Mouse (Mus musculus) heart, adult 2 months (tissue): Measurements from ENCODE around the gene Selenov. TPM values are rescaled to one million over a fixed set of nuclear protein-coding genes. Genes with fewer than 3 reads are reported as not detected.
"Not testable (repeated sequence)": the region's sequence is repeated elsewhere in the genome, so short reads cannot be mapped to it uniquely, and the experiment has no call there.

Experiments
- DNase-seq, 2 experiments: peaks; one replicate each; pipeline ENCODE4 v3.0.0; 2021
- H3K27ac ChIP-seq: fragments of 200-600 bp; 2 replicates; pipeline ENCODE4 v1.8.1; 2022
- H3K27me3 ChIP-seq: fragments of 200-500 bp; 2 replicates; pipeline ENCODE4 v1.6.1; 2012; ENCODE audit warnings: mild to moderate bottlenecking, low read length, inconsistent platforms, mixed read lengths; ENCODE audit not compliant: control insufficient read depth, insufficient read depth
- H3K36me3 ChIP-seq: fragments of 200-500 bp; 2 replicates; pipeline ENCODE4 v1.6.1; 2012; ENCODE audit warnings: low read length, inconsistent platforms; ENCODE audit not compliant: control insufficient read depth, insufficient read depth
- H3K4me1 ChIP-seq: fragments of 200-500 bp; 2 replicates; pipeline ENCODE4 v1.6.1; 2011; ENCODE audit warnings: low read length; ENCODE audit not compliant: control insufficient read depth, insufficient read depth
- H3K4me3 ChIP-seq: fragments of 200-600 bp; 2 replicates; pipeline ENCODE4 v1.8.1; 2022
- H3K79me2 ChIP-seq: fragments of 200-500 bp; replicated peaks from 2 replicates; pipeline ENCODE4 v1.6.1; 2012; ENCODE audit warnings: mild to moderate bottlenecking, inconsistent platforms, low read length, moderate library complexity, mixed read lengths; ENCODE audit not compliant: control insufficient read depth, insufficient read depth
- H3K9ac ChIP-seq: fragments of 200-500 bp; 2 replicates; pipeline ENCODE4 v1.6.1; 2012; ENCODE audit warnings: low read depth, mild to moderate bottlenecking, control low read depth, inconsistent platforms, low read length, mixed read lengths
- CTCF ChIP-seq: fragments of 200-600 bp; IDR thresholded peaks from 2 replicates; pipeline ENCODE4 v1.8.1; 2022; ENCODE audit warnings: antibody characterized with exemption, mild to moderate bottlenecking, moderate library complexity
- EP300 ChIP-seq: fragments of 200-500 bp; IDR thresholded peaks from 2 replicates; pipeline ENCODE4 v1.6.1; 2011; ENCODE audit warnings: low read depth, low read length, control low read depth; ENCODE audit not compliant: insufficient read depth
- POLR2A ChIP-seq: fragments of 200-500 bp; IDR thresholded peaks from 2 replicates; pipeline ENCODE4 v1.6.1; 2011; ENCODE audit warnings: mild to moderate bottlenecking, low read depth, low read length, control low read depth; ENCODE audit not compliant: insufficient read depth
- WGBS: fragments of 180-500 bp; shearing (Covaris S2); methylation state at CpG from one replicate; pipeline ENCODE4 v1.1.7; 2018; 5-methylcytosine and 5-hydroxymethylcytosine counted together
- intact Hi-C: fragments of 180-260 bp; cut with DNase I; formaldehyde crosslinking; loops from one replicate; pipeline ENCODE4 v1.15.1; 2025
- polyA plus RNA-seq: library from polyadenylated mRNA; depleted of rRNA; stranded (reverse); fragments of >200 nt; gene quantifications from 2 replicates; pipeline ENCODE4 v1.2.3, GENCODE M21; 2012; rRNA removed
- total RNA-seq, 2 experiments: library from RNA; stranded (reverse); gene quantifications; 2 replicates each; pipeline ENCODE4 v1.2.3; 2021

Selenov gene
- total and polyA plus RNA-seq, 3 experiments = 0.08 TPM; not detected in 2

DNA sequence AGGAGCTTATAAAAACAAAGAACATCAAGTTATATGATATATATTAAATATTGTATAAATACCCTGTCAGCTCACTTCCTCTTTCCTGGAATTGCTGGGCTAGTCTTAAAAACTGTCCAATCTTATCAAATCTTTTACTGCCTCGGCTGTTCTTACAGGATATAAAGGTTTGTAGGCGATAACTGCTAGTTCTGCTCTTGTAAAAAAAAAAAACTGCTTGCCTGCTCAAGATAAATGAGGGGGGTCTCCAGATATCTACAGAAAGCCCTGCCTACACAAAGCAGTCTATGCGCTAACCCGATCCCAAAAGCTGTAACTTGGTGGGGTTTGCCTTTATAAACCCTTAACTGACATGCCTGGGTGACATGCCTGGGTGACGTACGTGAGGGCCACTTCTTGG, 36.4 kb downstream of the Selenov start:
- H3K27me3 ChIP-seq = no peaks in the 10 kb centered on the region
- intact Hi-C loops = no loop called here
- WGBS = 77% methylated on average over 6 of the region's 6 CpGs
- H3K4me1 ChIP-seq = no peaks in the 10 kb centered on the region
- no peak for DNase-seq
- TF ChIP-seq POLR2A (no peak), EP300 (no peak), CTCF (no peak)
- H3K9ac ChIP-seq = no peak overlapping the region
- H3K4me3 ChIP-seq = no peak overlapping the region
- no peak overlapping the region for H3K27ac ChIP-seq
- H3K36me3 ChIP-seq = no peaks in the 10 kb centered on the region
- H3K79me2 ChIP-seq = no peaks in the 10 kb centered on the region

DNA sequence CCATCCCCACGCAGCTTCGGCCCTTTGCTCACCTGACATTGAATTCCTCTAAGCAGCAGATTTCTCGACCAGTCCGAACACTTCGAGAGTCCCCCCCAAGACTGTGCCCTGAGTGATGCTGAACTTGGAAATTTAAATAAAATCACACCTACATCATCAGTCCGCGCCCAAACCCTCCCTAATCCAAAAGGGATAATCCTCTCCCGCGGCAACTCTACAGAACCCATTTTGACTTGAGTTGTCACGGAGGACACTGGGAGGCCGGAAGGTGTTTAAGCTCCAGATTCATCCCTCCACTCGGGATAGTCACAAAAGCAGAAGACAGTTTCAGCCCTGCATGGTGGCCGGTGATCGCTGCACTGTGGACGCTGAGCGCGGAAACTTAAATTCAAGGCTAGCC, 39.0 kb downstream of the Selenov start:
- Histone ChIP-seq H3K4me3 (no peak overlapping the region), H3K4me1 (no peaks in the 10 kb centered on the region), H3K27me3 (no peaks in the 10 kb centered on the region), H3K9ac (no peak overlapping the region), H3K27ac (no peak overlapping the region), H3K79me2 (no peaks in the 10 kb centered on the region), H3K36me3 (no peaks in the 10 kb centered on the region)
- WGBS = 82% methylated on average over 17 of the region's 17 CpGs
- intact Hi-C loops = no loop called here
- DNase-seq = no peak
- no peak for TF ChIP-seq POLR2A
- TF ChIP-seq CTCF = no peak
- no peak for TF ChIP-seq EP300

DNA sequence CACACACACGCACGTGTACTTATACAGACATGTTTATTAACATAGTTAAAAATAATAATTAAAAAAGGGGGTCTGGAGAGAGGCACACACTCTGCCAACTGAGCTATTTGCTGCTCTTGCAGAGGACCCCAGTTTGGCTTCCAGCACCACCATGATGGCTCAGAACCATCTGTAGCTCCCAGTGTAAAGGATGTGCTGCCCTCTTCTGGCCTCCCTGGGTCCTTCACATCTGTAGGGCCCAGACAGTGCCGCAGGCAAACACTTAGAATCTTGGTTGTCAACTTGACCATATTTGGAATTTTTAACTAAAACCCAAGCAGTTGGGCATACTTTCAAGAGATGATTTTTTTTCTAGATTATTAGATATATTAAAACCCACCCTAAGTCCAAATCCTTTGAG, 42.0 kb downstream of the Selenov start:
- Histone ChIP-seq H3K27ac (no peak overlapping the region), H3K4me3 (no peak overlapping the region), H3K36me3 (no peaks in the 10 kb centered on the region), H3K27me3 (no peaks in the 10 kb centered on the region), H3K9ac (no peak overlapping the region), H3K4me1 (no peaks in the 10 kb centered on the region), H3K79me2 (no peaks in the 10 kb centered on the region)
- TF ChIP-seq CTCF = no peak
- TF ChIP-seq POLR2A = no peak
- TF ChIP-seq EP300 = no peak
- DNase-seq = no peak
- WGBS = 89% methylated on average over 3 of the region's 3 CpGs
- intact Hi-C loops = no loop called here

DNA sequence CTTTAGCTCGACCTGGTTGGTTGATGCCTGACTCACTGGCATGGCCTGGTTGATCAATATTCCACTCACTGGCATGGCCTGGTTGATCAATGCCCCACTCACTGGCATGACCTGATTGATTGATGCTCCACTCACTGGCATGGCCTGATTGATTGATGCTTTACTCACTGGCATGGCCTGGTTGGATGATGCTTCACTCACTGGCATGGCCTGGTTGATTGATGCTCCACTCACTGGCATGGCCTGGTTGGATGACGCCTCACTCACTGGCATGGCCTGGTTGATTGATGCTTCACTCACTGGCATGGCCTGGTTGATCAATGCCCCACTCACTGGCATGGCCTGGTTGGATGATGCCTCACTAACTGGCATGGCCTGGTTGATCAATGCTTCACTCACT, 47.0 kb downstream of the Selenov start:
- H3K27ac ChIP-seq, H3K4me3 ChIP-seq, H3K79me2 ChIP-seq, intact Hi-C loops, H3K27me3 ChIP-seq, H3K36me3 ChIP-seq, DNase-seq, H3K9ac ChIP-seq, H3K4me1 ChIP-seq: not testable (repeated sequence)
- WGBS = 57% methylated on average over 2 of the region's 2 CpGs

Other genes starting within 250 kb of the Selenov start
- 10 to 100 TPM; 81.9 TPM for gene Psmc4, start 241.1 kb downstream of the Selenov start, total RNA-seq
- 75.2 and 106 TPM in 2 replicates for gene Psmc4, start 241.1 kb downstream of the Selenov start, polyA plus RNA-seq
- gene Fcgbp, start 219.9 kb downstream of the Selenov start, total RNA-seq = under 1 TPM in 1 of 2 experiments, not detected in 1; 0.26 TPM
- gene Fcgbp, start 219.9 kb downstream of the Selenov start, polyA plus RNA-seq = 0.12 and 1.0 TPM in 2 replicates
- gene 9530053A07Rik, start 161.7 kb downstream of the Selenov start, total RNA-seq = not detected
- gene 9530053A07Rik, start 161.7 kb downstream of the Selenov start, polyA plus RNA-seq = 0.08 TPM in 1 of 2 replicates, not detected in the other
- 10 to 100 TPM; 34.7 TPM for gene Fbl, start 121.5 kb downstream of the Selenov start, total RNA-seq
- gene Fbl, start 121.5 kb downstream of the Selenov start, polyA plus RNA-seq = 25.7 and 35.6 TPM in 2 replicates
- 10 to 100 TPM; 28.0 to 28.3 TPM for gene Dyrk1b, start 111.7 kb downstream of the Selenov start, total RNA-seq
- 24.1 and 30.1 TPM in 2 replicates for gene Dyrk1b, start 111.7 kb downstream of the Selenov start, polyA plus RNA-seq
- gene Eid2, start 23.3 kb downstream of the Selenov start, total RNA-seq = 10 to 100 TPM; 11.2 to 11.9 TPM
- 4.2 and 4.6 TPM in 2 replicates for gene Eid2, start 23.3 kb downstream of the Selenov start, polyA plus RNA-seq
- 10 to 100 TPM; 11.2 to 13.0 TPM for gene Eid2b, start 13.4 kb downstream of the Selenov start, total RNA-seq
- 6.7 and 7.2 TPM in 2 replicates for gene Eid2b, start 13.4 kb downstream of the Selenov start, polyA plus RNA-seq
- gene Dll3, start 11.1 kb upstream of the Selenov start, total RNA-seq = not detected
- gene Dll3, start 11.1 kb upstream of the Selenov start, polyA plus RNA-seq = not detected in 2 replicates
- 10 to 100 TPM; 60.0 to 63.5 TPM for gene Timm50, start 20.9 kb upstream of the Selenov start, total RNA-seq
- gene Timm50, start 20.9 kb upstream of the Selenov start, polyA plus RNA-seq = 63.0 and 72.8 TPM in 2 replicates
- gene Supt5, start 47.6 kb upstream of the Selenov start, total RNA-seq = 10 to 100 TPM; 52.5 to 59.9 TPM
- 64.3 and 72.4 TPM in 2 replicates for gene Supt5, start 47.6 kb upstream of the Selenov start, polyA plus RNA-seq
- 100 to 1,000 TPM; 496 to 556 TPM for gene Rps16, start 59.5 kb upstream of the Selenov start, total RNA-seq
- gene Rps16, start 59.5 kb upstream of the Selenov start, polyA plus RNA-seq = 312 and 411 TPM in 2 replicates
- gene Plekhg2, start 81.4 kb upstream of the Selenov start, total RNA-seq = 10 to 100 TPM; 10.4 to 14.3 TPM
- 15.9 and 16.3 TPM in 2 replicates for gene Plekhg2, start 81.4 kb upstream of the Selenov start, polyA plus RNA-seq
- 10 to 100 TPM; 19.4 to 26.3 TPM for gene Zfp36, start 89.1 kb upstream of the Selenov start, total RNA-seq
- 26.1 and 28.2 TPM in 2 replicates for gene Zfp36, start 89.1 kb upstream of the Selenov start, polyA plus RNA-seq
- gene Med29, start 101.5 kb upstream of the Selenov start, total RNA-seq = 10 to 100 TPM; 20.8 to 21.5 TPM
- 48.8 and 50.4 TPM in 2 replicates for gene Med29, start 101.5 kb upstream of the Selenov start, polyA plus RNA-seq
- gene Paf1, start 101.8 kb upstream of the Selenov start, total RNA-seq = 10 to 100 TPM; 41.3 to 42.1 TPM
- 63.8 and 67.0 TPM in 2 replicates for gene Paf1, start 101.8 kb upstream of the Selenov start, polyA plus RNA-seq
- gene Gmfg, start 146.3 kb upstream of the Selenov start, total RNA-seq = 1 to 10 TPM; 3.8 to 5.3 TPM
- gene Gmfg, start 146.3 kb upstream of the Selenov start, polyA plus RNA-seq = 6.8 and 7.1 TPM in 2 replicates
- gene Lrfn1, start 160.8 kb upstream of the Selenov start, total RNA-seq = under 1 TPM; 0.68 to 0.73 TPM
- gene Lrfn1, start 160.8 kb upstream of the Selenov start, polyA plus RNA-seq = 0.82 and 1.3 TPM in 2 replicates
- gene Ifnl2, start 219.3 kb upstream of the Selenov start, total RNA-seq = not detected
- gene Ifnl2, start 219.3 kb upstream of the Selenov start, polyA plus RNA-seq = not detected in 2 replicates
- gene Ifnl3, start 231.7 kb upstream of the Selenov start, total RNA-seq = not detected
- not detected in 2 replicates for gene Ifnl3, start 231.7 kb upstream of the Selenov start, polyA plus RNA-seq
- not detected for gene Sycn, start 249.7 kb upstream of the Selenov start, total RNA-seq
- gene Sycn, start 249.7 kb upstream of the Selenov start, polyA plus RNA-seq = not detected in 2 replicates